Mouse (Mus musculus) C2C12 (cell line): ENCODE measurements around the gene Gm4952. TPM values are rescaled to one million over a fixed set of nuclear protein-coding genes. Genes with fewer than 3 reads are reported as not detected.
"Not testable (repeated sequence)": the region's sequence is repeated elsewhere in the genome, so short reads cannot be mapped to it uniquely, and the experiment has no call there.

ENCODE experiments used
- H3K27me3 ChIP-seq: one replicate; pipeline ENCODE4 v1.6.1; 2011; ENCODE audit not compliant: control insufficient read depth, insufficient read depth, insufficient read length
- H3K36me3 ChIP-seq: one replicate; pipeline ENCODE4 v1.6.1; 2011; ENCODE audit not compliant: control insufficient read depth, insufficient read depth
- H3K4me3 ChIP-seq: one replicate; pipeline ENCODE4 v1.5.1; 2011; ENCODE audit warnings: mild to moderate bottlenecking, control low read depth; ENCODE audit not compliant: poor library complexity, insufficient read depth, severe bottlenecking
- H3K79me2 ChIP-seq: one replicate; pipeline ENCODE4 v1.6.1; 2011; ENCODE audit not compliant: control insufficient read depth, insufficient read depth
- H3K79me3 ChIP-seq: one replicate; pipeline ENCODE4 v1.6.1; 2011; ENCODE audit warnings: low read depth, control low read depth
- H3ac ChIP-seq: one replicate; pipeline ENCODE3; 2011; ENCODE audit warnings: low read depth; ENCODE audit not compliant: control insufficient read depth, insufficient read length
- CEBPB ChIP-seq: IDR thresholded peaks from one replicate; pipeline ENCODE4 v1.6.1; 2011; ENCODE audit warnings: low read depth, mild to moderate bottlenecking, control low read depth, moderate library complexity
- CTCF ChIP-seq: IDR thresholded peaks from one replicate; pipeline ENCODE4 v1.5.1; 2011; ENCODE audit not compliant: control insufficient read depth, insufficient read depth, insufficient read length
- FOSL1 ChIP-seq: IDR thresholded peaks from one replicate; pipeline ENCODE4 v1.8.0; 2011; ENCODE audit warnings: mild to moderate bottlenecking, low read length; ENCODE audit not compliant: poor library complexity, insufficient read depth, severe bottlenecking
- MAX ChIP-seq: IDR thresholded peaks from one replicate; pipeline ENCODE4 v1.6.1; 2011; ENCODE audit warnings: mild to moderate bottlenecking, control low read depth
- MYOD1 ChIP-seq: IDR thresholded peaks from one replicate; pipeline ENCODE4 v1.6.1; 2011; ENCODE audit warnings: low read depth; ENCODE audit not compliant: control insufficient read depth, insufficient read length
- MYOG ChIP-seq: IDR thresholded peaks from one replicate; pipeline ENCODE4 v1.6.1; 2011; ENCODE audit not compliant: control insufficient read depth, insufficient read length; ENCODE audit errors: extremely low read depth
- USF1 ChIP-seq: IDR thresholded peaks from one replicate; pipeline ENCODE4 v1.6.1; 2011; ENCODE audit warnings: low read depth, mild to moderate bottlenecking, control low read depth, moderate library complexity
- polyA plus RNA-seq: library from polyadenylated mRNA; unstranded; fragments of >200 nt; fragmentation: generic; extraction: Trizol; gene quantifications from one replicate; pipeline ENCODE4 v1.2.1, GENCODE M21; 2012; ENCODE audit warnings: missing spikeins

The Gm4952 gene
- polyA plus RNA-seq, 1 experiment: not detected

GRCm38 (mm10) chr19:12649511-12649910 lies 49.7 kb downstream of the Gm4952 start:
- H3K79me3 ChIP-seq: no peaks in the 10 kb centered on the region
- TF ChIP-seq USF1 (no peak), MAX (no peak), MYOD1 (no peak), CTCF (no peak), CEBPB (no peak), MYOG (no peak), FOSL1 (no peak)
- H3K4me3 ChIP-seq: no peak overlapping the region
- H3K36me3 ChIP-seq: no peaks in the 10 kb centered on the region
- no peaks in the 10 kb centered on the region for H3K79me2 ChIP-seq
- no peak overlapping the region for H3ac ChIP-seq
- no peaks in the 10 kb centered on the region for H3K27me3 ChIP-seq

- H3K4me3 ChIP-seq: no peak overlapping the region
- no peaks in the 10 kb centered on the region for H3K36me3 ChIP-seq
- no peak overlapping the region for H3ac ChIP-seq
- TF ChIP-seq MAX: no peak
- no peak for TF ChIP-seq USF1
- no peak for TF ChIP-seq CTCF
- no peak for TF ChIP-seq FOSL1
- no peak for TF ChIP-seq MYOD1
- TF ChIP-seq CEBPB: no peak
- no peaks in the 10 kb centered on the region for H3K27me3 ChIP-seq
- no peaks in the 10 kb centered on the region for H3K79me2 ChIP-seq
- no peaks in the 10 kb centered on the region for H3K79me3 ChIP-seq
Measured at GRCm38 (mm10) chr19:12666156-12666555, 66.4 kb downstream of the Gm4952 start.

- H3K79me3 ChIP-seq, H3ac ChIP-seq, H3K27me3 ChIP-seq, H3K4me3 ChIP-seq, H3K79me2 ChIP-seq, H3K36me3 ChIP-seq: not testable (repeated sequence)
Measured at GRCm38 (mm10) chr19:12668601-12669000, 68.8 kb downstream of the Gm4952 start.

- Histone ChIP-seq H3K79me2 (no peaks in the 10 kb centered on the region), H3K4me3 (no peak within 1 kb of the TSS), H3ac (no peak within 1 kb of the TSS), H3K79me3 (no peaks in the 10 kb centered on the region), H3K36me3 (no peaks in the 10 kb centered on the region), H3K27me3 (no peaks in the 10 kb centered on the region)
- TF ChIP-seq CEBPB: no peak
- TF ChIP-seq MYOD1: no peak
- no peak for TF ChIP-seq CTCF
Measured at GRCm38 (mm10) chr19:12670139-12670538, 70.4 kb downstream of the Gm4952 start, which contains the start of gene Olfr1442. TSS of gene Olfr1442 (plus strand) at chr19:12670439.

- TF ChIP-seq CEBPB (no peak), MYOG (no peak), MAX (no peak), CTCF (no peak), FOSL1 (no peak), MYOD1 (no peak)
- Histone ChIP-seq H3ac (no peak overlapping the region), H3K79me3 (no peaks in the 10 kb centered on the region), H3K4me3 (no peak overlapping the region), H3K36me3 (no peaks in the 10 kb centered on the region), H3K27me3 (no peaks in the 10 kb centered on the region), H3K79me2 (no peaks in the 10 kb centered on the region)
Measured at GRCm38 (mm10) chr19:12671051-12671450, 71.3 kb downstream of the Gm4952 start.

- no peak within 1 kb of the TSS for H3K4me3 ChIP-seq
- no peak for TF ChIP-seq CEBPB
- no peak for TF ChIP-seq MAX
- TF ChIP-seq MYOG: no peak
- no peak for TF ChIP-seq FOSL1
- no peak for TF ChIP-seq CTCF
- TF ChIP-seq MYOD1: no peak
- no peak for TF ChIP-seq USF1
- no peaks in the 10 kb centered on the region for H3K79me3 ChIP-seq
- no peaks in the 10 kb centered on the region for H3K27me3 ChIP-seq
- H3K79me2 ChIP-seq: no peaks in the 10 kb centered on the region
- no peaks in the 10 kb centered on the region for H3K36me3 ChIP-seq
- H3ac ChIP-seq: no peak within 1 kb of the TSS
Measured at GRCm38 (mm10) chr19:12677812-12678211, 78.0 kb downstream of the Gm4952 start, which contains the start of gene Olfr1443. TSS of gene Olfr1443 (plus strand) at chr19:12678112.

Other genes starting within 250 kb of the Gm4952 start
- gene Olfr1440, start 212.7 kb upstream of the Gm4952 start, polyA plus RNA-seq: not detected
- gene Olfr1441, start 182.5 kb upstream of the Gm4952 start, polyA plus RNA-seq: not detected
- not detected for gene Pfpl, start 172.1 kb upstream of the Gm4952 start, polyA plus RNA-seq
- 0.01 TPM for gene Mpeg1, start 139.2 kb upstream of the Gm4952 start, polyA plus RNA-seq
- gene Dtx4, start 98.5 kb upstream of the Gm4952 start, polyA plus RNA-seq: 5.0 TPM
- gene Fam111a, start 54.2 kb upstream of the Gm4952 start, polyA plus RNA-seq: 17.4 TPM
- gene Glyat, start 33.3 kb downstream of the Gm4952 start, polyA plus RNA-seq: 0.08 TPM
- gene Olfr1442, start 70.5 kb downstream of the Gm4952 start, polyA plus RNA-seq: not detected
- gene Olfr1443, start 78.1 kb downstream of the Gm4952 start, polyA plus RNA-seq: not detected
- not detected for gene Keg1, start 95.8 kb downstream of the Gm4952 start, polyA plus RNA-seq
- 1.4 TPM for gene Cntf, start 165.7 kb downstream of the Gm4952 start, polyA plus RNA-seq
- 25.0 TPM for gene Zfp91, start 196.2 kb downstream of the Gm4952 start, polyA plus RNA-seq
- gene Lpxn, start 196.2 kb downstream of the Gm4952 start, polyA plus RNA-seq: 0.11 TPM
- gene Gm5244, start 246.7 kb downstream of the Gm4952 start, polyA plus RNA-seq: not detected